Mouse (Mus musculus) spleen, postnatal 36 days (tissue): Measurements from ENCODE around the gene Psmg3.

Experiments
- DNase-seq, 2 experiments: peaks; one replicate each; pipeline ENCODE4 v3.0.0; 2022; ENCODE audit warnings: low spot score in 2 of 2, mixed read lengths in 1 of 2

The Psmg3 gene

DNA sequence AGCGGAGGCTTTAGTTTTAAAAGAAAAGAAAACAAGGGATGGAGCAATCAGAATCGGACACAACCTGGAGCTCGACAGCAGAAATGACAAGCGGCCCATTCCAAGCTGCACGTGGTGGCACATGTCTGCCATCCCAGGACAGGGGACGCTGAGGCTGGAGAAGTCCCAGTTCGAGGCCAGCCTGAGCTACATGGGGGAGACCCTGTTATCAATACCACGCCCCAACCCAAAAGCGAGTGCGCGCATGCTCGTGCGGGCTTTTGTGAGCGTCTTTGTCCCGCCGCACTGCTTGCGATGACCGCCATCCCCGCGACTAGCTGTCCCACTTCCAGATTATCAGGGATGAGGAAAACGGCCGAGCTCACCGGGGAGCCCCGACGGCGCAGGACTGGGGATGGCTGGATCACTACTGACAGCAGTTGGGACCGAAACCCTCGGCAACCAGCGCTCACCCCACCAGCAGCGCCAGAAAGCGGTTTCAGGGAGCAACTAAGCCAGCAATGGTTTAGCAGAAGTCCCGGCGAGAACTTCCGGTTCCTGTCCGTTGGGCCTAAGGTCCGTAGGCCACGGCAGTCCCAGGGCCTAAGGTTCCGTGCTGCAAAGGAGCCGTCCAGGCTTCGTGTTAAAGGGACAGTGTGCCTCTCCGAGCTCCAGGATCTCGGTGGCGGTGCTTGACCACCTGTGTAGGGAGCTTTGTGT lies at the start of gene Psmg3, which contains the start of gene Gm26938:
Gene Psmg3 (minus strand): TSS at position 529 of the 699 bp plus-strand sequence.
Gene Gm26938 (minus strand): TSS at position 51 of the 699 bp plus-strand sequence.
- peak; percentile 80 to 82 for DNase-seq

DNA sequence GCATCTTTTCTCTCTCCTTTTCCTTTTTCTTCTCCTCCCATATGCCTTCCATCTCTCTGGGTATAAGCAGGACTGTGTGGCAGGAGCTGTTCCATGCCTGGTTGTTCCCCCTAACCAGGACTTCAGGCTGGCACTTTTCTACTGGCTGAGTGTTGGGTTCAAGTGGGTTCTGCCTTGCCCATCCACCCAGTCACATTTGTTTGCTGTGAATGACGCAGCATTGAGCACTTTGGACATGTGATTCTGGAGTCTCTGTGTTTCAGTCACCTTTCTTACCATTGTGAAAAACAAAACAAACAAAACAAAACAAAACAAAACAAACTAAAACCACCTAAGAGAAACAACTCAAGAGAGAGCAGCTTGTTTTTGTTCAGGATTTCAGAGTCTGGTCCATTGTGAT lies 44.8 kb upstream of the Psmg3 start:
- DNase-seq = no peak

DNA sequence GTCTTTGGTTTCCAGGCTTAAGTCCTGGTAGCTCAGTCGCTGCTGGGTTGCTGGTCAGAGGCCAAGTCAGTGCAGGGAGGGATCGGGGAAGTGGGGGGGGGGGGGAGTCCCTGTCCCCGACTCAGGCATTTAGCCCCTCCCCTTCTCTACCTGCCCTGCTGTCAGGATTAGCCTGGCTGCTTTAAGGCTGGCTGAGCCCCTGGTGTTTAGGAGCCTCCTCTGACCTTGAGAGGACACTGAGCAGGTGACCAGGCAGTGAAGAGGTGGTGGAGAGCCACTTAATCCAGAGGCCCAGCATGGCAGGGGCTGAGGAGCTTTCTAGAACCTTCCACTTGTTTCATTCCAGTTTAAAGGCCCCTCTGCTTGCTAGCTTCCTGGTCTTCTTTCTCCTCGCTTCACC lies 44.2 kb upstream of the Psmg3 start:
- DNase-seq = no peak

DNA sequence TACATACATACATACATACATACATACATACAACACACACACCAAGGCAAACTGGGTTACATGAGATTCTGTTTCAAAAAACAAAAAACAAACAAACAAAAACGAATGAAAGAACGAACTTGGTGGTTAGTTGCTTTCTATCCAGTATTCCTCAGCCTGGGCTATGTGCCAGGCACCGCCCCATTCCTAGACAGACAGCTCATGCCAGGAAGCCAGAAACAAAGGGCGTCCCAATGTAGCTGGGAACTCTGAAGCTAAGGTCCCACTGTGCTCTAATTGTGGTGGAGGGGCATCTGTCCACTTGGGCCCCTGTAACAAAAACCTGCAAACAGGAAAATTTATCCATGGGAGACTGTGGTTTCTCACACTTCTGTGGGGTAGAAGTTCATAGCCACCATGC lies 36.1 kb upstream of the Psmg3 start:
- no peak for DNase-seq

DNA sequence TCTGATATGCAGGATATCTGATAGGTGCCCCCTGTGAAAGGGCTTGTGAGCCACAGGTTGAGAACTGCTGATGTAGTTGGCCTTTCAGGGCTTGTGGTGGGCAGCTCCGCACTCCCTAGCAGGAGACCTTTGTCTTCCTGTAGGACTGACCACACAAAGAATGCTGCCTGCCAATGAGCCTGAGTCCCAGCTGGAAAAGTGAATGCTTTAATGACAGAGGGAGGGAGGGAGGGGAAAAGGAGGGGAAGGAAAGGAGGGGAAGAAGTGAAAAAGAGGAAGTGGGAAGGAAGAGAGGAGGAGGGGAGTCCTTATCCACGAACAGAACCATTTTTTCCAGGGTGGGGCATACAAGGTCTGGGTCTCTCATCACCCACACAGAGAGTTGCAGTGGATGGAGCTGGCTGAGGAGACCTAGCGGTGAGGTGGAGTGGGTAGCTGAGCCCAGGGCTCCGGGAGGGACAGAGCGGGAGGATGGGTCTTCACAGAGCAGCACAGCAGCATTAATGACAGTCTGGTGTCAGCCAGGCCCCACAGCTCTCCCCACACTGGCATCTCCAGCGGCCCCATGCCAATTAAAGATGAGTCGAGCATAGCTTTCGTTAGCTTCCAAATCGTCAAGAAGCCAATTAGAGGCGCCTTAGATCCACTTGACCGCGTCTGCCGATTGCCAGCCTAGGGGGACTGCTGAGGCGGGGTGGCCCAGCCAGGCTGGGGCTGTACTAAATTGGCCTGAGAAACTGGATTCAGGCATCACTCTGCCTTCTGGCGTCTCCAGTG lies 33.8 kb upstream of the Psmg3 start:
- no peak for DNase-seq

DNA sequence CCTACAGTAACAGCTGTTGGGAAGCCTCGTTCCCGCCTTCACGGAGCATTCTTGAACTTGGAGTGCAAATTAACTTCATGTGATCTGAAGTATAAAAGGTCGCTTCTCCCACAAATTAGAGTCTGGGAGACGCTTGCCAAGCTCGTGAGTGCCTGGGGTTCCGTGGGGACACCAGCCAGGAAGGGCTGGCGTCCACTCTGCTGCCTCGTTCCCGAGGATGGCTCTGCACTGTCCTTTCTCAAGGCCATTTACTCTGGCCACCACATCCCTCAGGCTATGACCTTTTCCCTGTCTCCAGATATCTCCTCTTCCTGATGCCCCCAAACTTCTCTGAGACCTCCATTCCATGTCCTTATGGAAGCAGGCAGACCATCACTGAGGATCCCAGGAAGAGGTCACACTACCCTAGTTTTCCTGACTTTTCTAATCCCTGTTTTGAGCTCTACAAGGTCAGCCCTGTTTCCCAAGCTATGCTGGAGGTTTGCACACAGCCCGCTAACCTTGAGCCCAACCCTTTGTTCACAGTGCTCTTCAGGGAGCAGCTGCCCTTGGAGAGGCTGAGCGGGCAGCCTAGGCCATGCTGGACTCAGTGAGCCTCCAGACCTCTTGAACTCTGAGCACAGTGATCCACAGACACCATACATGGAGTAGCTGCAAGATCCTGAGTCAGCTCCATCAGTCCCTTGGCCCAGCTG lies 23.1 kb upstream of the Psmg3 start:
- DNase-seq = no peak

DNA sequence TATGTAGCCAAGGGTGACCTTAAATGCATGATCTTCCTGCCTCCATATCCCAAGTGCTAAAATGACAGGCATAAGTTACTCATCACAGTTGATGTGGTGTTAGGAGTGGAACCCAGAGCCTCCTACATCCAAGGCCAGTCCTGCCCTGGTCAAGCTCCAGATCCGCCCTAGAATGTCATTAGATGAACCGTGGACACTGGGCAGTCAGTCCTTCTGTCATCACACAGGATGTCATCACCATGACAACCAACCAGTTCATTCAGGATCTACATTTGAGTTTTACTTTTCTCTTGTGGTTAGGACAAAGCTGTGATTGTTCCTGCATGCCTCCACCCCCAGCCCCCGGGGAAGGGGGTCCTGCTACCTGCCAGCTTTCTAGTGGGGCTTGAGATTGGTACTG lies 12.5 kb upstream of the Psmg3 start:
- no peak for DNase-seq

DNA sequence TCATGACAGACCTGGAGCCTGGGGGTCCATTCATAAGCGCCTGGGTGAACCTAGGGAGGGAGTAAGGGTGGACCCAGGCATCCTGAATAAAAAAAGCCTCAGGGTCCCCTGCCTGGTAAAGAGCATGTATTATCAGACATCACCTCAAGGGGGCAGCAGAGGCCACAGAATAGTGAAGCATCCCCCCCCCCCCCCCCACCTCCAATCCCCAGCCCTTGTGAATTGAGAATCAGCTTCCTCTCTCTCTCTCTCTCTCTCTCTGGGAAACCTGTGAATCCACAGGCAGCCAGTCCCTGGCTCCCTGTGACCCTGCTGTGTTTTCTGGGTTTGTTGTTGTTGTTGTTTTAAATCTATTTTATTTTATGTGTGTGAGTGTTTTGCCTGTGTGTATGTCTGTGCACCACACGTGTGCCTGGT lies 11.8 kb upstream of the Psmg3 start:
- peak; percentile 20 to 51 for DNase-seq

DNA sequence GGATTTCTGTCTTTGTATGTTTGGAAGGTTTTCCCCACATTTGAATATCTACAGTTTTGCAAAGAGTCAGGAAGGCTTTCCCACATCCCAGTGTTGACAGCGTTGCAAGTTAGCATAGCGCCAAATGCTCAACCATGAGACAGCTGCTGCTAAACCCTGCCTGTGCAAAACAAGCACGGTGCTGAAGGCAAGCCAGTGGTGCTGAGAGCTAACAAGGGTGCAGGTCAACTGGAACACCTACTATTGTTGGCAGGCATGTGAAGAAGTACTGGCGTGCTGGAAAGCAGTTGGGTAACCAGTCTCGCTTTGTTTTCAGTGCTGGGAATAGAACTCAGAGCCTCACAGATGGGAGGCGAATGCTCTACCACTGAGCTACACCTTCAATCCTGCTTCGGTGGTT lies 9.0 kb upstream of the Psmg3 start:
- DNase-seq = no peak

DNA sequence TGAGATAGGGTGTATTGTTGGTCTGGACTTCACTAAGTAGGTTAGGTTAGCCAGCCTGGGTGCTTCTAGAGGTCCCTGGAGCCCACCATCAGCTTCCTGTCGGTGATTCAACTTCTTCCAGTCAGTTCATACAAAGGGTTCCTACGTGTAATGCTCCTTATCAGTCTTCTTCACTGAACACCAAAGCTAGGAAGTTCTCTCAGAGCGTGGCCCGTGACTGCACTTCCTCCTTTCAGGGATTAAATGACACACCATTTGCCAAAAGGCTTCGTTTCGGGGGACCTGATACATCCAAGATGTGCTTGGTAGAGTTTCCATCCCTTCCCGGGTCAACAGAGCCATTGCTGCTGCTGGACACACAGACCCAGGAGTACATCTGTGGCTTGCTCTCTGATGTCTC lies 5.4 kb upstream of the Psmg3 start:
- DNase-seq = no peak

DNA sequence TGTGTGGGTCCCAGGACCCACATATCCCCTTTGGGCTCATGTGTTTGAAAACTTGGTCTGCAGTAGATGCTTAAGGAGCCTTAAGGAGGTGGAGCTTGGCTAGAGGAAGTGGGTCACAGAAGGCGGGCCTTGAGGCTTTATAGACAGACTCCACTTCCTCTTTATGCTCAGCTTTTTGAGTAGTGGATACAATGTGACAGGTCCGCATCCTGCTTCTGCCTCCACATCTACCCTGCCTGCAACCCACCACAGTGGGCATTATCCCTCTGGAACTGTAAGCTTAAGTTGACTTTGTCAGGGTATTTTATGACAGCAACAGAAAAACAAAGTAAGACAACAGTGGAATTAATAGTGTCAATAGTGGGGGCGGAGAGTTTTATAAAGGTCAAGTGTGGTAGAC lies 4.0 kb upstream of the Psmg3 start:
- DNase-seq = peak; percentile 73 to 76

DNA sequence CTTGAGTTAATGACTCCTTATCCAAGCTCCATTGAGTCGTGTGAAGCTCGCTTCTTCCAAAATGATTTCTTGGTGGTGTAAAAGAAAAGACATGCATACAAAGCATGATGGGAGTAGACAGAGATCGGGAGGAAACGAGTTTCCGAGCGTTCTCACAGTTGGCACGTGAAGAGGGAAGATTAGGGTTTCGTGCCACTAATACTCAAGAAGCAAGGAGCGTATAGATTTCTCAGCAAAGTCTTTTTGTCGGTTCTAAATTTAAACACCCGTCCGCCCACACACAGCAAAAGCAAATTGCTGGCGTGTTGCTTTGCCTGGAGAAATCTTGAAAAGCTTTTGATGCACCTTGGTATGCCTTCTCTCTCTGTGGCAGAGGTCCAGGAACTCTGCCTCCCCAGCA lies 2.7 kb upstream of the Psmg3 start:
- DNase-seq = no peak

DNA sequence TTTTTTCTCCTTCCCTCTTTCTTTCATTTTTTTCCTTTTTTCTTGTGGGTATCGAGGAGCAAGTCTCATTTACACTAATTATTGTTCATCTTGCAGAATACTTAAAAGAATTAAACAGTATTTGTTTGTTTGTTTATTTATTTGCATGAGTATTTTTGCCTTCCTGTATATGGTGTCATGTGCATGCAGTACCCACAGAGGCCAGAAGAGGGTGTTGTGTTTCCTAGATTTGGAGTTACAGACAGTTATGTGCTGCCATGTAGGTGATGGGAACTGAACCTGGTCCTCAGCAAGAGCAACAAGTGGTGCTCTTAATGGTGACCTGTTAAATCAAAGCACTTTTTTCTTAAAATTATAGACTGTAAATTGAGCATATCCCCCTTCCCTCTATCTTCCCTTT lies 908 bp upstream of the Psmg3 start:
- DNase-seq = no peak

DNA sequence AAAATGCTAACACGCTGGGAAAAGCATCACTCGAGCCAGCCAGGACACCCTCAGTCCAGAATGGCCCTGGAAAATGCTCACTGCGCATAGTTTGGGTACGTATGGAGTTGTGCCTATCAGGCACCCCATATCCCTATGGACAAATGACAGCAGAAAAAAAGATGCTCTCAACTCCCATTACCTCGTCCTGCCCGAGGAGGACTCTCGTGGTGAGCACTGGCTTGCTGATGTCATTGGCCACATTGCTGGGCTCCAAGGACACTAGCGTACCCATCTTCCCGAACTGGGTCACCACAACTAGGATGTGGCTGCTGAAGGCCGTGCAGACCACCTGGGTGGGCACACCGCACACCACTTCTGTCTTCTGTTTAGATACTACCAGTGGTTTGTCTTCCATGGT lies 738 bp downstream of the Psmg3 start:
- DNase-seq = no peak

DNA sequence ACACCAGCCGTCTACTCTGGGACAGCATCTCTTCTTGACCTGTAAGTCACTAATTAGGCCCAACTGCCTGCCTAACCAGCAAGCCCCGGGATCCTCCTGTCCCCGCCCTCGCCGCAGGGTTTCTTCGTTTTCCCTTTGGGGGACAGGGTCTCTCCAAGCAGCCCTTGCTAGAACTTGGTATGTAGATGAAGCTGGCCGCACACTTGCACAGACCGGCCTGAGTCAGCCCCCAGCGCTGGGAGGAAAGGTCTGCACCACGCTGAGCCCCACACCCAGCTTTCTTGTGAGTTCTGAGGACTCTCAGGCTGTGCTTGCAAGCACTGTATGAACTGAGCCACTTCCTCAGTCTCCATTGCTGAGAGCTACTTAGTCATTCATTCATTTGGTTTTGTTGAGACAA lies 2.2 kb downstream of the Psmg3 start:
- no peak for DNase-seq

DNA sequence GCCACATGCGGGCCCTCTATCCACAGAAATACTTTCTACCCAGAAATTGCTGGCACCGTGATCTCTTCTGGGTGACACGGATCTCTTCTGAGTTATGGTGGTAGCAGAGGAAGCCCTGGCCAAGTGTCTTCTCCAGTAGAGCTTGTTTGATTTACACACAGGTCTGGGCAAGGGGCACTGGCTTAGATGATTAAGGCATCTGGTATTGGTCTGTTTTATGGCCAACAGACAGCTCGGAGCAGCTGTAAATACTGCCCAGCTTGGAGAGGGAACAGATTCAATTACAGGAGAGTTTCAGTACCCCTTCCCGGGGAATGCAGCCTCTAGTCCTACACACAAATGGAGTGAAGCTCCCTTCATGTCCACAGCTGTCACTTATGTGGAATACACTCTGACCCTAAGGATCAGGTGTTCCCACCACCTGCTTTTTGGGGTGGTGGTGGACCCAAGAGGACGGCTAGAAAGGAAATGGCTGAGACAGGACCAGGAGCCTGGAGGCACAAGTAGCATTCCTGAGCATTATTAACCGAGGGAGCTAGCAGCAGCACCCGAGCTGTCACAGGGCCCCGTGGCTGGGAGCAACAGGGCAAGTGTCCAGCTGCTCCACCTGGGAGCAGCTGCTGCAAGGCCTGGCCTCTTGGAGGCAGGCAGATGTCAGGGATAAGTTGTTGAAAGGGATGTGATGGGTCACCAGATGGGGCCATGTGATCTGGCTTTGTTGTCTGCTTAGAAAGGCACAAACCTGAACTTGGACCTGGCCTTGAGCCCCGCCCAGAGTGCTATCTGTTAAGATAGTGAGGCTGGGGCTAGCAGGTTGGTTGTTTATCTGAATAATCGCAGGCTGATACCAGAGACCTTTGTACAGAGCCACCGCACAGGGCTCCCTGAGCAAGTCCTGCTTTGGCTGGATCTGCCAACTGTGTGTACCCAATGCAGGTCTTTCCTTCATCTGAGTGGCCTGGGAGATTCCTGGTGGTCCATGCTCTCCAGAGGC lies 4.9 kb downstream of the Psmg3 start:
- DNase-seq = no peak

DNA sequence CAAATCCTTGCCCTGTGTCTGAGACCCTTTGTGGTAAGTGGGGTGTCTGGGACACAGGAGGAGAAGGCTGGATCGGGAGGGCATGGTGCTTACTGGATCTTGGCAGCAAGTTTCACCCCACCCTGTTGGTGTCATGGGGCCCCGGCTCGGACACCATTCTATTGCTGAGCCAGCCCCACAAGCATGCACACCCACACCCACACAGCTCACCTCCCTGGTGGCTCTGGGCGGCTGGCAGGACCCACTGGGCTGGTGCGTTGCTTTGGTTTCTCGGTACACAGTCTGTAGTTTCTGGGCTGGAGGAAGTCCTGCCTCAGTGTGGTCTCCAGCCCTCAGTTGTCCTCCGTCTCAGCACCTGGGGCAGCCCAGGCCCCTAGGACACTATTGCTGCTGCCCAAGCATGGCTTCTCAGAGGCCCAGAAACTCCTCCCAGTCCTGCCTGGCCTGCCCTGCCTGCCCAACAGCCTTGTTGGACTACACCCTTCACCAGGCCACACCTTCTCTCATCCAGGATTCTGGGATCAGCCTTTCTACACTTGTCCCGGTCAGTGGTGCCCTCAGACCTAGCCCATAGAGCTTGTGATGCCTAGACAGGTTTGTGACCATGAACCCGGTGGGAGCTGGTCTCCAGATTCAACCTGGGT lies 7.0 kb downstream of the Psmg3 start, which contains the start of gene Tmem184a:
Gene Tmem184a (minus strand): TSS at position 380 of the 644 bp plus-strand sequence.
- DNase-seq = no peak

DNA sequence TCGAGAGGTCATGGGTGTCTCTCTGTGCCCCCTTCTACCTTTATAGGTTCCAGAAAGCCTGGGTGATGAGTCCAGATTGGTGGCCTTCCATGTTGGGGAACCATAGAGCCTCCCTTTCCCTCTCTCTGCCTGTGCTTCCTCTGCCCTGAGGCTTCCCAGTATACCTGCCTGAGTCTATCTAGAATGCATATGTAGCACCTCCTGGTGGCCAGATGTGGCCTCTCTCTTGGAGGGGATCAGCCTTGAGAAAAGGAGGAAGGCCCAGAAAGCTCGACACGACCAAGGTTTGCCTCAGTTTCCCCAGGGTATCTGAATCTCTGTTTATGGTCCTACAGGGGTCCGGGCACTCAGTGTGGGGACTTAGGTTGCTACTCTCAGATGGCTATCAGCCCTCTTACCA lies 7.9 kb downstream of the Psmg3 start:
- peak; percentile 48 to 66 for DNase-seq

DNA sequence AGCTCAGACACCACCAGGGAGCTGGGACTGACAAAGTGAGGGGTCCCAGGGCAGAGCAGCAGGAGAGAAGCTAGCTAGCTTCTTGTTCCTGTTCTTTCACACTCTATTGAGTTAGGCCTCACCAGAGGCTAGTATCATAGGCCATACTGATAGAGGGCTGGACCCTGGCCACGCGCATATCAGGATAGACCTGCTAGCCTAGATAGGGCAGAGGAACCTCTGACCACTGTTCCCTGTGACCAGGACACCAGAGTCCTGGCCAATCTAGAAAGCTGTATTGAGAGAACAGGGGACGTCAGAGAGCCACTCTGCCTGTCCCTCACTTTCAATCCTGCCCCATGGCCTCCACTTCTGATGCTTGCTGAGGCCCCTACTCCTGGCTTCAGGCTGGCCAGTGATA lies 8.6 kb downstream of the Psmg3 start:
- peak in 1 of 2 experiments; percentile 51 for DNase-seq

DNA sequence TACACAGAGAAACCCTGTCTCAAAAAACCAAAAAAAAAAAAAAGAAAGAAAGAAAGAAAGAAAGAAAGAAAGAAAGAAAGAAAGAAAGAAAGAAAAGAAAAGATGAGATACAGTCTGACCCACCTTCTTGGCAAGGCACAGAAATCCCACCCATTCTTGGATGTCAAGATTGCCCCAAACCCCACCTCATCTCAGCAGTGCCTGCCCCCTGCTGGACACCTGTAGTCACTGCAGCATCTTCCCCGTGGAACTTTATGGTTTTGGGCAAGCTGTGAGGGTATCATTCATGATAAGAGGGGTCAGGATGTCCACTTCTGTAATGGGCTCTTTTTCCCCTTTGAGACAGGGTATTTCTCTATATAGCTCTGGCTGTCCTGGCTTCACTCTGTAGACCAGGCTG lies 9.4 kb downstream of the Psmg3 start:
- DNase-seq = no peak

DNA sequence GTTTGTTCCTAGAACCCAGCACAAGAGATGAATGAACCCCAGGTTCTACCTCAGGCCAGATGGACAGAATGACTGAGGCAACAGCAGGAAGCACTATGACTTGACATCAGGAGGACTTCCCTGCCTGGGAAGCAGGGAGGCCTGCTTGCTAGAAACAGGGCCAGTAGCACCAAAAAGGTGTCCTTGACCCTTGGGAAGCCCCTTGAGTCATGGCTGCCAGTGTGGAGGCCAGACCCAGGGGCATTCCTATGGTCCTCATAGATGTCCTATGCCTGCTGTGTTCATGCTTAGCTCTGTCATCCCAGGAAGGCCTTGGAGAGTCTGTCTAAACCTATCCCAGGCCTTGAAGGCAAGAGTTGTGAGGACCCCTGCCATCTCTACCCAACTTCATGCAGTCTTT lies 10.2 kb downstream of the Psmg3 start:
- DNase-seq = no peak
